13 mouse cellular contexts compared by ENCODE assay signal in the genomic region with DNA sequence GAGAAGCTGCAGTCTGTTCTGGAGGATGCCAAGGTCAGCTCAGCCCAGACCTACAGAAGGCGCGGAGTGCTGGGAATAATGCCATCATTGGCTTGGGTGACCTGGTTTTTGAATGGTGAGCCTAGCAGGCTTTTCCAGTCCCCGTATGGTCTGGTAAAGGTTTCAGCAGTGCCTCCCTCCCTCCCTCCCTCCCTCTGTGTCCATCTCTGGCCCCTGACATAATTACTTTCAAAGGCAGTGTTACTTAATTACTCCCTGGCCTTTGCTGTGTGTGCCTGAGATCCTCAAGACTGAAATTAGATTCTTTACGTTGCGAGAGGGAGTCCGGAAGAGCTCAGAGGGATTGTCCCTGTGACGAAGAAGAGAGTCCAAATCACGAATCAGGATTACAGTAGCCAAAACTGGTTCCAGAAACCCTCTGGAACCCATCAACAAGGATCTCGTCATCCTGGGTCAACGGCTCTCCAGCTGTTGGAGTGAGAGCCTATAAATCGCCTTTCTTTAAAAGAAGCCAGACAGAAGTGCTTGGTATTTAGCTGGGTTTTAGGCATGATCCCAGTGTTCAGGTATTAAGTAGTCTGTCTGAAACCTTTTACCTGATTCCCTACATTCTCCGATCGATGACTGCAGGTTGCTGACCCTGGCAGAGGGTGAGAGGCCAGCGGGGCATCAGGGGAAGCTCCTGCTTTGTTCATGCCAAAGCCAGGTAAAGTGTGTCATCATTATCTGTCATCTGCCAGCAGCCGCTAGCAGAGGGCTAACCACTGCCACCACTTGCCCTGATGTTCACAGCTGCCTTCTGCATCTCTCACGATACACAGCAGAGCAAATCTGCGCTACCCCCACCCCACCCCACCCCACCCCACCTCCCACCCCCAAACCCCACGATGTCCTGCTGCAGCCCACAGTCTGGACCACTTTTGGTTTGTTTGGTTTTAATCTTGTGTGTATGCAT.
DNase-seq lines count a peak whose midpoint lies in the region; ATAC-seq and TF ChIP-seq lines count a peak whose summit lies in the region.
"Had no signal": no experiment of that assay in that cellular context is flagged by ENCODE, and none has a peak within 500 bp of the region (broad histone marks: within the 10 kb centered on the region; RNA-seq: fewer than 3 reads in every experiment).

No protein-coding gene starts in this region.

- H3K9ac ChIP-seq in lung, postnatal 0 days (replicated peaks; ENCODE audit: low read depth) = no peak overlapping the region
- no peak overlapping the region for H3K9ac ChIP-seq in embryonic facial prominence, embryonic 11.5 days (replicated peaks; ENCODE audit: low read length)
- H3K9ac ChIP-seq: embryonic facial prominence, embryonic 12.5 days; heart, embryonic 13.5 days; lung, embryonic 15.5 days had no signal

- TF ChIP-seq EP300 in lung, postnatal 0 days (IDR thresholded peaks at IDR 0.05) = no peak

- ATAC-seq in lung, postnatal 0 days = peak; percentile 54
- ATAC-seq in embryonic facial prominence, embryonic 11.5 days (replicated peaks; ENCODE audit: insufficient number of reproducible peaks, low FRiP score, low TSS enrichment, low read depth) = no peak

- no peaks in the 10 kb centered on the region for H3K9me3 ChIP-seq in lung, postnatal 0 days (ENCODE audit: low read length)
- H3K9me3 ChIP-seq in embryonic facial prominence, embryonic 11.5 days (replicated peaks; ENCODE audit: control insufficient read depth, low read length) = no peaks in the 10 kb centered on the region
- H3K9me3 ChIP-seq: embryonic facial prominence, embryonic 12.5 days; heart, embryonic 13.5 days; lung, embryonic 15.5 days had no signal

- H3K4me1 ChIP-seq in lung, postnatal 0 days (ENCODE audit: insufficient read depth, low read depth, low read length) = no peaks in the 10 kb centered on the region
- no peaks in the 10 kb centered on the region; the same call in 1 of the 2 replicates for H3K4me1 ChIP-seq in embryonic facial prominence, embryonic 11.5 days (ENCODE audit: control insufficient read depth, insufficient read depth, low read length)
- H3K4me1 ChIP-seq: heart, embryonic 13.5 days; lung, embryonic 15.5 days had no signal

- no peaks in the 10 kb centered on the region for H3K27me3 ChIP-seq in lung, postnatal 0 days (replicated peaks; ENCODE audit: insufficient read depth, low read length)
- H3K27me3 ChIP-seq in embryonic facial prominence, embryonic 11.5 days (ENCODE audit: control insufficient read depth, insufficient read depth, low read length) = no peaks in the 10 kb centered on the region
- H3K27me3 ChIP-seq: CH12.LX; embryonic facial prominence, embryonic 12.5 days; heart, embryonic 13.5 days; lung, embryonic 15.5 days had no signal

- 69% methylated on average over 18 of the region's 18 CpGs for WGBS in lung, postnatal 0 days
- WGBS in embryonic facial prominence, embryonic 11.5 days = 57% methylated on average over 18 of the region's 18 CpGs

- H3K4me3 ChIP-seq in lung, postnatal 0 days (ENCODE audit: low read depth, low read length) = no peak overlapping the region
- no peak overlapping the region for H3K4me3 ChIP-seq in embryonic facial prominence, embryonic 11.5 days (ENCODE audit: low read depth, low read length)
- H3K4me3 ChIP-seq: embryonic facial prominence, embryonic 12.5 days; heart, embryonic 13.5 days; lung, embryonic 15.5 days had no signal

- intact Hi-C loops in heart, postnatal 25 days (cut with DNase I) = no loop called here
- intact Hi-C loops in left cerebral cortex, postnatal 25 days (cut with DNase I) = no loop called here

- peak; percentile 8 to 25 for DNase-seq in heart, adult 9 months (ENCODE audit: low spot score in 2 of 2)
- no peak for DNase-seq in heart, postnatal 25 days (ENCODE audit: low spot score)
- peak; percentile 59 for DNase-seq in lung, postnatal 0 days (ENCODE audit: low spot score)
- DNase-seq in lung, postnatal 4 days = no peak
- peak; percentile 36 for DNase-seq in embryonic facial prominence, embryonic 11.5 days (ENCODE audit: low spot score)
- peak; percentile 52 for DNase-seq in skeletal muscle tissue, adult 2 months (ENCODE audit: low read depth, low spot score)
- no peak for DNase-seq in urinary bladder, adult 18-20 months (ENCODE audit: low spot score in 2 of 2)
- DNase-seq in left cerebral cortex, postnatal 25 days (ENCODE audit: low spot score in 2 of 2) = no peak
- DNase-seq: layer of hippocampus, adult 9-11 months had no signal

- H3K36me3 ChIP-seq in lung, postnatal 0 days (ENCODE audit: insufficient read depth, low read length) = peaks cover 7% of the 10 kb centered on the region; the same call in 1 of the 2 replicates
- H3K36me3 ChIP-seq in embryonic facial prominence, embryonic 11.5 days (replicated peaks; ENCODE audit: control insufficient read depth, insufficient read depth, low read depth, low read length) = no peaks in the 10 kb centered on the region
- H3K36me3 ChIP-seq: lung, embryonic 15.5 days had no signal

- no peak for TF ChIP-seq CTCF in lung, postnatal 0 days (IDR thresholded peaks at IDR 0.05)

- no peak overlapping the region for H3K27ac ChIP-seq in lung, postnatal 0 days (ENCODE audit: low read length)
- no peak overlapping the region for H3K27ac ChIP-seq in embryonic facial prominence, embryonic 11.5 days (replicated peaks; ENCODE audit: low read depth, low read length)
- H3K27ac ChIP-seq: embryonic facial prominence, embryonic 12.5 days; heart, embryonic 13.5 days; lung, embryonic 15.5 days had no signal

- no peak overlapping the region for H3K4me2 ChIP-seq in lung, postnatal 0 days (replicated peaks; ENCODE audit: low read depth, low read length)
- no peak overlapping the region for H3K4me2 ChIP-seq in embryonic facial prominence, embryonic 11.5 days (ENCODE audit: low read depth, low read length)
- H3K4me2 ChIP-seq: embryonic facial prominence, embryonic 12.5 days; heart, embryonic 13.5 days; lung, embryonic 15.5 days had no signal

Comparison
In these comparisons a context has a peak if more than half of its experiments do, and no peak if none do; other contexts are left out.
1. DNase-seq: peak in heart, adult 9 months (2 of 2), lung, postnatal 0 days (single experiment), embryonic facial prominence, embryonic 11.5 days (single experiment) and skeletal muscle tissue, adult 2 months (single experiment); none in heart, postnatal 25 days (single experiment), lung, postnatal 4 days (0 of 2), urinary bladder, adult 18-20 months (0 of 2) and left cerebral cortex, postnatal 25 days (0 of 2).